Mouse (Mus musculus): ENCODE results near the gene Tob1.

DNA sequence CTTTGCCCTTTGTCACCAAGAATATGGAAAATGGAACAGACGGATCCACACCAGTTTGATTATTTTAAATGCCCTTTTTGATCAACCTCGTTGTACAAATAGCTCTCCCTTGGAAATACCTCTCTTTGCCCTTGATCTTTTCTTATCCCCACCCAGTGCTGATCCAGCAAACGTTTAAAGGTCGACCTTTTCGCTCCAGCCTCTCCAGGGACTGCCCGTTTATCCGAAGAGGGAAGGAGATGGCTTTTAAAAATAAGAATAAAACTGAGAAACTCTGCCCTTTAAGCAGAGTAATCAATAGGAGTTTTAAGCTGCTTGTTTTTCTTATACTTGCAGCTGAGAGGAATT lies 1.2 kb downstream of the Tob1 start:
- no peak for TF ChIP-seq CTCF (IDR thresholded peaks at IDR 0.05; ENCODE audit: extremely low read depth, insufficient read depth, insufficient read length, insufficient replicate concordance)
- TF ChIP-seq POLR2A (IDR thresholded peaks at IDR 0.05; ENCODE audit: low read depth, low read length), result no peak
